Mouse (Mus musculus) left cerebral cortex, postnatal 14 days (tissue): ENCODE measurements around the gene Rassf3. TPM values are rescaled to one million over a fixed set of nuclear protein-coding genes. Genes with fewer than 3 reads are reported as not detected.

ENCODE experiments used
- total RNA-seq, 2 experiments: library from RNA; stranded (reverse); gene quantifications; 2 replicates each; pipeline ENCODE4 v1.2.3; 2021

Gene Rassf3
- total RNA-seq, 2 experiments from 2014 or later: 29.6 to 33.9 TPM

Other genes with a start within 250 kb of the Rassf3 start
- gene Tbc1d30, start 125.1 kb downstream of the Rassf3 start, total RNA-seq: 10 to 100 TPM; 72.0 to 79.1 TPM
- 10 to 100 TPM; 76.4 to 81.0 TPM for gene Gns, start 111.3 kb downstream of the Rassf3 start, total RNA-seq
- gene Tbk1, start 110.4 kb upstream of the Rassf3 start, total RNA-seq: 10 to 100 TPM; 42.5 to 44.6 TPM
- gene Xpot, start 150.0 kb upstream of the Rassf3 start, total RNA-seq: 10 to 100 TPM; 62.1 to 67.3 TPM
- under 1 TPM; 0.15 to 0.42 TPM for gene D930020B18Rik, start 165.2 kb upstream of the Rassf3 start, total RNA-seq